Mouse (Mus musculus) gastrocnemius, postnatal 4 days (tissue): Measurements from ENCODE around the gene Zcchc18. TPM values are rescaled to one million over a fixed set of nuclear protein-coding genes. Genes with fewer than 3 reads are reported as not detected.
"Not testable (repeated sequence)": the region's sequence is repeated elsewhere in the genome, so short reads cannot be mapped to it uniquely, and the experiment has no call there.

Source experiments
- DNase-seq, 2 experiments: peaks; one replicate each; pipeline ENCODE4 v3.0.0; 2021 to 2022; ENCODE audit warnings: low spot score in 2 of 2, mixed read lengths in 2 of 2
- long read RNA-seq, 2 experiments: library from polyadenylated mRNA; stranded (forward); transcript quantifications; one replicate each; pipeline ENCODE4 v2.0.0; 2021
- total RNA-seq, 2 experiments: library from RNA; stranded (reverse); gene quantifications; 2 replicates each; pipeline ENCODE4 v1.2.3; 2021

The Zcchc18 gene
- under 1 TPM; 0.22 to 0.39 TPM for total RNA-seq
- long read RNA-seq, experiment 1: 0 reads
- long read RNA-seq, experiment 2, partial matches to known transcripts: 0 of 1 reads
- long read RNA-seq, experiment 2, other reads (novel, unspliced or antisense): 0 of 1 reads

- peak; percentile 17 to 20 for DNase-seq
Observed at GRCm38 (mm10) chrX:136992978-136993547, at the start of gene Zcchc18. Zcchc18 (plus strand) TSS chrX:136993155.

- peak in 1 of 2 experiments; percentile 27 for DNase-seq
Observed at GRCm38 (mm10) chrX:136957583-136958279, 35.2 kb upstream of the Zcchc18 start.

GRCm38 (mm10) chrX:136958300-136958699 lies 34.7 kb upstream of the Zcchc18 start:
- DNase-seq: not testable (repeated sequence)

- DNase-seq: no peak
Observed at GRCm38 (mm10) chrX:136959688-136960087, 33.3 kb upstream of the Zcchc18 start.

GRCm38 (mm10) chrX:136975397-136975796 lies 17.6 kb upstream of the Zcchc18 start, which contains the start of gene Tmsb15b2:
Tmsb15b2 (minus strand) TSS chrX:136975497.
- DNase-seq: not testable (repeated sequence)

GRCm38 (mm10) chrX:136976424-136977084 lies 16.4 kb upstream of the Zcchc18 start, which contains the start of the genes Tmsb15l and Tmsb15b1:
Tmsb15l (minus strand) TSS chrX:136976869.
Tmsb15b1 (minus strand) TSS chrX:136976874.
- DNase-seq: peak in 1 of 2 experiments; percentile 16

- no peak for DNase-seq
Observed at GRCm38 (mm10) chrX:136978616-136979015, 14.3 kb upstream of the Zcchc18 start.

- no peak for DNase-seq
Observed at GRCm38 (mm10) chrX:136986039-136986438, 6.9 kb upstream of the Zcchc18 start.

GRCm38 (mm10) chrX:136991274-136991673 lies 1.7 kb upstream of the Zcchc18 start:
- no peak for DNase-seq

- no peak for DNase-seq
Observed at GRCm38 (mm10) chrX:136992191-136992965, 577 bp upstream of the Zcchc18 start.

GRCm38 (mm10) chrX:136993641-136994040 lies 686 bp downstream of the Zcchc18 start:
- no peak for DNase-seq

- no peak for DNase-seq
Observed at GRCm38 (mm10) chrX:136996256-136996655, 3.3 kb downstream of the Zcchc18 start.

- DNase-seq: peak in 1 of 2 experiments; percentile 20
Observed at GRCm38 (mm10) chrX:137015099-137015709, 22.2 kb downstream of the Zcchc18 start.

GRCm38 (mm10) chrX:137017668-137018067 lies 24.7 kb downstream of the Zcchc18 start:
- no peak for DNase-seq

- peak in 1 of 2 experiments; percentile 42 for DNase-seq
Observed at GRCm38 (mm10) chrX:137019310-137019709, 26.4 kb downstream of the Zcchc18 start.

GRCm38 (mm10) chrX:137030916-137031315 lies 38.0 kb downstream of the Zcchc18 start:
- DNase-seq: no peak

- DNase-seq: no peak
Observed at GRCm38 (mm10) chrX:137031726-137032125, 38.8 kb downstream of the Zcchc18 start.

- DNase-seq: no peak
Observed at GRCm38 (mm10) chrX:137034322-137034721, 41.4 kb downstream of the Zcchc18 start.

- no peak for DNase-seq
Observed at GRCm38 (mm10) chrX:137037470-137037999, 44.6 kb downstream of the Zcchc18 start.

- peak; percentile 82 to 87 for DNase-seq
Observed at GRCm38 (mm10) chrX:137038000-137038483, 45.1 kb downstream of the Zcchc18 start, which contains the start of gene Slc25a53. Slc25a53 (minus strand) TSS chrX:137038302.
